Mouse (Mus musculus): ENCODE results near the gene Dock2. TPM values are rescaled to one million over a fixed set of nuclear protein-coding genes. Genes with fewer than 3 reads are reported as not detected.

Dock2 gene
- polyA plus RNA-seq, 1 experiment from 2014 or later: 1.5 TPM

DNA sequence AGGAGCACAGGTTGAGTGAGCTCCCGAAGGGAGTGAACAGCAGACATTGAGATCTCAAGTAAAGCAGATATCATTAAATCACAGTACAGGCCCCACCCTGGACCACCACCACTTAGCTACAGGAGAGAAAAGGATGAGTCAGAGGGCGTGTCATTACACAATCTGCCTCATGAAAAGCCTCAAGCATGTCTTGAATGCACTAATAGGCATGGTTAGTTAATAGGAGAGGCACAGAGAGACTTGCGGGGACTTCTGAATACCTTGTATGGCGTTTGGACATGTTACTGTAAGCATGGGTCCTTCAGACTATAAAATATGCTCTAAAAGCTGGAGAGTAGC lies 78.6 kb downstream of the Dock2 start:
- WGBS: 69% methylated on average over 4 of the region's 4 CpGs
- Histone ChIP-seq H3K9ac (no peak overlapping the region), H3K27ac (ENCODE audit: low read depth) (no peak overlapping the region), H3K27me3 (ENCODE audit: insufficient read depth, low read length) (no peaks in the 10 kb centered on the region), H3K4me3 (ENCODE audit: low read depth, low read length) (no peak overlapping the region), H3K9me3 (ENCODE audit: low read depth, low read length) (no peaks in the 10 kb centered on the region), H3K4me2 (no peak overlapping the region), H3K36me3 (ENCODE audit: insufficient read depth) (no peaks in the 10 kb centered on the region), H3K4me1 (ENCODE audit: insufficient read depth) (no peaks in the 10 kb centered on the region)
- ATAC-seq (ENCODE audit: insufficient read depth) (no peak), DNase-seq (no peak)
- TF ChIP-seq CTCF (IDR thresholded peaks at IDR 0.05; ENCODE audit: low read depth): no peak

DNA sequence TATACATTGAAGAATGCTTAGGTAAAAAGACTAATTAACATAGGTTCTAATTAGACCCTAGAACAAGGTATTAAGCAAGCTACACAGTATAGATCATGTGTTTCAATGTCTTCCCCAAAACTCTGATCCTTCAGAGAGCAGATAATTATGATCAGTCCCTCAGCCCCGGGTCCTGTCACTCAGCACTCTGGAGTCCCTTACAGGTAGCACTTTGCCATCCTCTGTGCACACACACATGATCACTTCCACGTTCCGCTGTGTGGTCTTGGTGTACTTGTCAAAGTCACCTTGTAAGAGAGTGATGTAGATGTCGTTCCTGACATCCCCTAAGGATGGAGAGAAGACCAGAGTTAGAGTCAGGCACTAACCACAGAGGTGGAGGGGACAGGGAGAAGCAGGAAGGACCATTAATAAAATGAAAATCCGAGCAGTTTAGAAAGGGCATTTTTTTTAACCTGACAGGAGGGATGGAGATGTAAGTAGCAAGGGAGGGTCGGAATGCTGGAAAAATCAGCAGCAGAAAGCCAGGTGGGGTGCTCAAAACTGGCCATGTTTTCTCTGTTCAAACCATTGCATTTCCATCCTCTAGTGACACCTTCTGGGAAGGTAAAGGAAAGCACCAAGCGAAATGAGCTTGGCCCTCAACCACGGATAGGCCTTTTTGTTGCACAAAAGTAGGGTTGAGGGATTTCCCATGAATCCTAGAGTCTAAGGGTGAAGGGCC lies 79.1 kb downstream of the Dock2 start:
- no peaks in the 10 kb centered on the region for H3K9me3 ChIP-seq (ENCODE audit: low read depth, low read length)
- no peaks in the 10 kb centered on the region for H3K4me1 ChIP-seq (ENCODE audit: insufficient read depth)
- no peak overlapping the region for H3K4me2 ChIP-seq
- no peak overlapping the region for H3K4me3 ChIP-seq (ENCODE audit: low read depth, low read length)
- DNase-seq: peak; percentile 1
- peak; percentile 24 for TF ChIP-seq CTCF (IDR thresholded peaks at IDR 0.05; ENCODE audit: low read depth)
- no peak overlapping the region for H3K9ac ChIP-seq
- 50% methylated on average over 8 of the region's 8 CpGs for WGBS
- ATAC-seq (ENCODE audit: insufficient read depth): no peak
- no peaks in the 10 kb centered on the region for H3K27me3 ChIP-seq (ENCODE audit: insufficient read depth, low read length)
- no peaks in the 10 kb centered on the region for H3K36me3 ChIP-seq (ENCODE audit: insufficient read depth)
- no peak overlapping the region for H3K27ac ChIP-seq (ENCODE audit: low read depth)

DNA sequence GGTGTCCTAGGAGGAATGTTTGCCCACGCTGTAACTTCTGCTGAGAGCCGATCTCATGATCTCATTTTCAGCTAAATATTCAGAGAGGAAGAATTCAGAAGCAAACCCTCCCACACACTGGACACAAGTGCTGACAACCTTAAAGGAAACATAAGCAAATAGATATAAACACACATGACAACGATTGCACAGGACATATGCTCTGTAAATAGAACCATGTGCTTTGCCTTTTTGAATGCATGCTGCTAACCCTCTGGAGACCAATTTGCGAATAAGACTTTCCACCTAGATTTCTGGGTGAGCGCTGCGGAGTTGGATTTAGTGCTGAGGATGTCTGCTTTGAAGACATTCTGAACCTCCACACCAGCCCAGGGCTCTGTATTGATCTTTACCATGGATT lies 79.8 kb downstream of the Dock2 start:
- Histone ChIP-seq H3K27ac (ENCODE audit: low read depth) (no peak overlapping the region), H3K27me3 (ENCODE audit: insufficient read depth, low read length) (no peaks in the 10 kb centered on the region), H3K9me3 (ENCODE audit: low read depth, low read length) (no peaks in the 10 kb centered on the region), H3K4me2 (no peak overlapping the region), H3K9ac (no peak overlapping the region), H3K4me1 (ENCODE audit: insufficient read depth) (no peaks in the 10 kb centered on the region), H3K36me3 (ENCODE audit: insufficient read depth) (no peaks in the 10 kb centered on the region), H3K4me3 (ENCODE audit: low read depth, low read length) (no peak overlapping the region)
- no peak for ATAC-seq (ENCODE audit: insufficient read depth)
- TF ChIP-seq CTCF (IDR thresholded peaks at IDR 0.05; ENCODE audit: low read depth): no peak
- 45% methylated on average over 6 of the region's 6 CpGs for WGBS
- DNase-seq: peak; percentile 0

DNA sequence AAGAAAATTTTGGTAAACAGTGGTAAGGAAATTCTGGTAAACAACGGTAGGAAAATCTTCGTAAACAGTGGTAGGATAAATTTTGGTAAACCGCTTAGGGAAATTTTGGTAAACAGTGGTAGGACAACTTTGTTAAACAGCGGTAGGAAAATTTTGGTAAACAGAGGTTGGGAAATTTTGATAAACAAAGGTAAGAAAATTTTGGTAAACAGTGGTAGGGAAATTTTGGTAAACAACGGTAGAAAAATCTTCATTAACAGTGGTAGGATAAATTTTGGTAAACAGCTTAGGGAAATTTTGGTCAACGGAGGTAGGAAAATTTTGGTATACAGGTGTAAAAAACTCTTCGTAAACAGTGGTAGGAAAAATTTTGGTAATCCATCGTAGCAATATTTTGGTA lies 101.9 kb downstream of the Dock2 start:
- Histone ChIP-seq H3K4me1 (ENCODE audit: insufficient read depth) (no peaks in the 10 kb centered on the region), H3K27ac (ENCODE audit: low read depth) (no peak overlapping the region), H3K9me3 (ENCODE audit: low read depth, low read length) (peaks cover 9% of the 10 kb centered on the region), H3K9ac (no peak overlapping the region), H3K4me3 (ENCODE audit: low read depth, low read length) (no peak overlapping the region), H3K27me3 (ENCODE audit: insufficient read depth, low read length) (no peaks in the 10 kb centered on the region), H3K36me3 (ENCODE audit: insufficient read depth) (no peaks in the 10 kb centered on the region), H3K4me2 (no peak overlapping the region)
- DNase-seq: peak; percentile 70
- WGBS: 53% methylated on average over 8 of the region's 8 CpGs
- TF ChIP-seq CTCF (IDR thresholded peaks at IDR 0.05; ENCODE audit: low read depth): no peak
- ATAC-seq (ENCODE audit: insufficient read depth): no peak; the same call in 1 of the 2 replicates

DNA sequence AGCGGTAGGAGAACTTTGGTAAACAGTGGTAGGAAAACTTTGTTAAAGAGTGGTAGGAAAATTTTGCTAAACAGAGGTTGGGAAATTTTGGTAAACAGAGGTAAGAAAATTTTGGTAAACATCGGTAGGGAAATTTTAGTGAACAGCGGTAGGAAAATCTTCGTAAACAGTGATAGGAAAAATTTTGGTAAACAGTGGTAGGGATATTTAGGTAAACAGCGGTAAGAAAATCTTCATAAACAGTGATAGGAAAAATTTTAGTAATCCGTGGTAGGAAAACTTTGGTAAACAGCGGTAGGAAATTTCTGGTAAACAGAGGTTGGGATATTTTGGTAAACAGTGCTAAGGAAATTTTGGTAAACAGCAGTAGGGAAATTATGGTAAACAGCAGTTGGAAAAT lies 239.1 kb downstream of the Dock2 start:
- peaks cover 8% of the 10 kb centered on the region; the same call in 1 of the 2 replicates for H3K9me3 ChIP-seq (ENCODE audit: low read depth, low read length)
- TF ChIP-seq CTCF (IDR thresholded peaks at IDR 0.05; ENCODE audit: low read depth): no peak
- 80% methylated on average over 7 of the region's 7 CpGs for WGBS

DNA sequence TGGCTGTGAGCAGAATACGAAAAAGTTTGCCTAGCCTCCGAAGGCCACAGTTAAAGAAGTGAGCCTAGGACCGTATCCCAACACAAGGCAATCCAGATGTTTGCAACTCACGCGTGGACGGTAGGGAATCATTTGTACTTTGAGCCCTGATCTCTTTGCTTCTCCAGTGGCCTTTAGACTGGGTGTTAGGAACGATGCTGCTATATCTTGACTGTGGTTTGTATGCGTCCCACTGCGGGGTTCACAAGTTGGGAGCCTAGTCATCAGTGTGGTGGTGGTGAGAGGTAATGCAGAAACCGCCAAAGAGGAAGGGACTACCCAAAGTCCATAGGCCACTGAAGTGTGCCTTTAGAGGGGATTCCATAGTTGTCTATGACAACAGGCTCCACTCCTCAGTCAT lies 251.6 kb downstream of the Dock2 start:
- TF ChIP-seq CTCF (IDR thresholded peaks at IDR 0.05; ENCODE audit: low read depth): no peak
- Histone ChIP-seq H3K27me3 (ENCODE audit: insufficient read depth, low read length) (no peaks in the 10 kb centered on the region), H3K36me3 (ENCODE audit: insufficient read depth) (no peaks in the 10 kb centered on the region), H3K9ac (no peak overlapping the region), H3K27ac (ENCODE audit: low read depth) (no peak overlapping the region), H3K4me2 (no peak overlapping the region), H3K4me1 (ENCODE audit: insufficient read depth) (no peaks in the 10 kb centered on the region), H3K9me3 (ENCODE audit: low read depth, low read length) (no peaks in the 10 kb centered on the region), H3K4me3 (ENCODE audit: low read depth, low read length) (no peak overlapping the region)
- no peak for ATAC-seq (ENCODE audit: insufficient read depth)
- 85% methylated on average over 10 of the region's 10 CpGs for WGBS
- no peak for DNase-seq

More for the DNA sequence above, 239.1 kb downstream of the Dock2 start:
- DNase-seq (peak; percentile 28), ATAC-seq (ENCODE audit: insufficient read depth) (no peak)
- Histone ChIP-seq H3K4me3 (ENCODE audit: low read depth, low read length) (no peak overlapping the region), H3K36me3 (ENCODE audit: insufficient read depth) (no peaks in the 10 kb centered on the region), H3K27ac (ENCODE audit: low read depth) (no peak overlapping the region), H3K9ac (no peak overlapping the region), H3K4me2 (no peak overlapping the region), H3K27me3 (ENCODE audit: insufficient read depth, low read length) (no peaks in the 10 kb centered on the region), H3K4me1 (ENCODE audit: insufficient read depth) (no peaks in the 10 kb centered on the region)

DNA sequence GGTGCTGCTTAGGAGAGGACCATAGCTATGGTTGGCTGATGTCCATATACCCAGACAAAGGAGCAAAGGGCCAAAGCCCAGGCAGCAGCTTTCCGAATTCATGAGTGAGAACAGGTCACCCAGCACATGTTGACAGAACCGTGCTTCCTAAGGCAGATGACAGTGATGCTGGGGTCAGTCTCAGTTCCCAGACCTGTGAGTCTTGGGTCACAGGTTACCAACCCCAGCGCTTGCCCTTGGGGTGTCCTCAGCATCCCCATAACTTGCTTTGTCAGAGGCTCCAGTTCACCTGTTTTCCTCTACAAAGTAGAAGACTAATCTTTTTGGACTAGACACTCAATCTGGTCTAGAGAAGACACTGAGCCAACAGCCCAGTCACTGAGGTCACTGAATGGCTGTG lies 252.7 kb downstream of the Dock2 start:
- DNase-seq (no peak), ATAC-seq (ENCODE audit: insufficient read depth) (no peak)
- Histone ChIP-seq H3K27ac (ENCODE audit: low read depth) (no peak overlapping the region), H3K4me2 (no peak overlapping the region), H3K9ac (no peak overlapping the region), H3K27me3 (ENCODE audit: insufficient read depth, low read length) (no peaks in the 10 kb centered on the region), H3K36me3 (ENCODE audit: insufficient read depth) (no peaks in the 10 kb centered on the region), H3K9me3 (ENCODE audit: low read depth, low read length) (no peaks in the 10 kb centered on the region), H3K4me1 (ENCODE audit: insufficient read depth) (no peaks in the 10 kb centered on the region), H3K4me3 (ENCODE audit: low read depth, low read length) (no peak overlapping the region)
- TF ChIP-seq CTCF (IDR thresholded peaks at IDR 0.05; ENCODE audit: low read depth): no peak
- WGBS: 84% methylated on average over 3 of the region's 3 CpGs
